8 mouse cellular contexts compared by ENCODE assay signal in the genomic region with DNA sequence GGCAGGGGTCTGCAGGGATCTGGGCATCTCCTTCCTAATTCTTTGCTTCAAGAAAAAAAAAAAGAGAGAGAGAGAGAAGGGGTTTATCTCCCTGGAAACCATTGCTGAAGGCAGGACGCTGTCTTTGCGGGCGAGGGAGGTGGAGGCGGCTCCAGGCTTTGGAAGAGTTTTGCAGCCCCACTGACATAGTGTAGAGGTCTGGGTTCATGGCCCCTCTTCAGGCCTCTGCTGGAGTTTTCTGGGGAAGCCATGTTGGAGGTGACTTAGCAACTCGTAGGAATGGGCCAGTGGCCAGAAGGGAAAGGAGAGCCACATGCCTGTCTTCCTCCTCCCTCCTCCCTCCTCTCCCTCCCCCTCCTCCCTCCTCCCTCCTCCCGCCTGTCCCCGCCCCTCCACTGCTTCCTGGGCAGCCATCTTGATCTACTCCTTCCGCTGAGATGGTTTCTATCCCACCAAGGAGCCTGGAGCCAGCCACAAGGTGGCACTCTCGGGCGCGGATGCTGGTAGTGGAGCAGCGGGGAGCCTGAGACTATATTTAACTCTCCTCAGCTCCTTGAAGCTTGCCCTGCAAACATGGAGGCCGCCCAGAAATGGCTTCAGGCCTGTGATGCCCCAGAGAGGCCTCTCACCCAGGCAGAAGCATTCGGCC. TPM values are rescaled to one million over a fixed set of nuclear protein-coding genes. Genes with fewer than 3 reads are reported as not detected.
DNase-seq lines count a peak whose midpoint lies in the region; ATAC-seq and TF ChIP-seq lines count a peak whose summit lies in the region.

No protein-coding gene starts in this region.

- peak; percentile 65 for ATAC-seq in erythroid progenitor cell, adult 5-6 weeks (replicated peaks; ENCODE audit: low FRiP score, poor library complexity, severe bottlenecking)
- ATAC-seq in heart, embryonic 13.5 days (ENCODE audit: extremely low read depth, insufficient number of reproducible peaks, low FRiP score, low TSS enrichment), result peak; percentile 53; the same call in 1 of the 2 replicates
- peak; percentile 87 for ATAC-seq in kidney, postnatal 0 days (replicated peaks; ENCODE audit: low FRiP score, low read depth)
- ATAC-seq in stomach, embryonic 14.5 days (ENCODE audit: insufficient number of reproducible peaks, insufficient read depth, low FRiP score, low read depth), result peak; percentile 85

- TF ChIP-seq CTCF in brain, embryonic 14.5 days (IDR thresholded peaks at IDR 0.05; ENCODE audit: borderline replicate concordance, extremely low read depth, insufficient read depth, insufficient read length), result peak; percentile 77
- TF ChIP-seq CTCF in kidney, postnatal 0 days (IDR thresholded peaks at IDR 0.05; ENCODE audit: low read depth), result peak; percentile 88
- peak; percentile 72 for TF ChIP-seq CTCF in liver, adult 2 months (IDR thresholded peaks at IDR 0.05; ENCODE audit: low read depth, low read length)

- no peak overlapping the region for H3K9ac ChIP-seq in heart, embryonic 13.5 days
- no peak overlapping the region for H3K9ac ChIP-seq in kidney, postnatal 0 days (ENCODE audit: low read depth, low read length)
- H3K9ac ChIP-seq in liver, adult 2 months (ENCODE audit: low read depth, low read length), result no peak overlapping the region
- H3K9ac ChIP-seq in stomach, embryonic 14.5 days (replicated peaks; ENCODE audit: low read depth, low read length), result no peak overlapping the region

- no peak for TF ChIP-seq POLR2A in brain, embryonic 14.5 days (IDR thresholded peaks at IDR 0.05; ENCODE audit: borderline replicate concordance, extremely low read depth, insufficient read depth, insufficient read length, poor library complexity, severe bottlenecking)
- TF ChIP-seq POLR2A in liver, adult 2 months (IDR thresholded peaks at IDR 0.05; ENCODE audit: extremely low read depth, insufficient read depth, low read length), result no peak

- no peaks in the 10 kb centered on the region for H3K79me2 ChIP-seq in liver, adult 2 months (ENCODE audit: control insufficient read depth, insufficient read depth, low read length)

- WGBS in heart, embryonic 13.5 days, result 26% methylated on average over 14 of the region's 14 CpGs
- 30% methylated on average over 13 of the region's 14 CpGs for WGBS in kidney, postnatal 0 days
- WGBS in liver, adult 2 months, result 70% methylated on average over 12 of the region's 14 CpGs
- 21% methylated on average over 12 of the region's 14 CpGs for WGBS in stomach, embryonic 14.5 days

- no peak overlapping the region for H3K4me2 ChIP-seq in heart, embryonic 13.5 days
- H3K4me2 ChIP-seq in kidney, postnatal 0 days (ENCODE audit: low read length), result no peak overlapping the region
- no peak overlapping the region for H3K4me2 ChIP-seq in stomach, embryonic 14.5 days (replicated peaks; ENCODE audit: low read depth, low read length)

- H3K9me3 ChIP-seq in heart, embryonic 13.5 days, result no peaks in the 10 kb centered on the region
- H3K9me3 ChIP-seq in kidney, postnatal 0 days (replicated peaks; ENCODE audit: low read length), result no peaks in the 10 kb centered on the region
- no peaks in the 10 kb centered on the region for H3K9me3 ChIP-seq in stomach, embryonic 14.5 days (ENCODE audit: control insufficient read depth, low read depth, low read length)

- no peaks in the 10 kb centered on the region for H3K36me3 ChIP-seq in heart, embryonic 13.5 days
- no peaks in the 10 kb centered on the region for H3K36me3 ChIP-seq in kidney, postnatal 0 days (ENCODE audit: insufficient read depth, low read length)
- no peaks in the 10 kb centered on the region for H3K36me3 ChIP-seq in liver, adult 2 months (ENCODE audit: control insufficient read depth, insufficient read depth, low read length)
- H3K36me3 ChIP-seq in stomach, embryonic 14.5 days (ENCODE audit: control insufficient read depth, insufficient read depth, low read length), result no peaks in the 10 kb centered on the region

- peak overlapping the region; percentile 43 for H3K27ac ChIP-seq in heart, embryonic 13.5 days (replicated peaks)
- H3K27ac ChIP-seq in kidney, postnatal 0 days, result peak overlapping the region; percentile 50
- H3K27ac ChIP-seq in liver, adult 2 months (replicated peaks; ENCODE audit: insufficient read depth, low read depth, low read length), result 0 out of 2 replicates have a peak overlapping the region, but pooled peaks have one; percentile 3
- H3K27ac ChIP-seq in stomach, embryonic 14.5 days (ENCODE audit: low read length), result no peak overlapping the region; the same call in 1 of the 2 replicates

- H3K4me1 ChIP-seq in heart, embryonic 13.5 days, result peaks cover 51% of the 10 kb centered on the region
- H3K4me1 ChIP-seq in kidney, postnatal 0 days (replicated peaks; ENCODE audit: insufficient read depth, low read length), result no peaks in the 10 kb centered on the region; the same call in 1 of the 2 replicates
- H3K4me1 ChIP-seq in liver, adult 2 months (ENCODE audit: control insufficient read depth, insufficient read depth, low read length), result peaks cover 2% of the 10 kb centered on the region; the same call in 1 of the 2 replicates
- peaks cover 4% of the 10 kb centered on the region; the same call in 1 of the 2 replicates for H3K4me1 ChIP-seq in stomach, embryonic 14.5 days (ENCODE audit: control insufficient read depth, insufficient read depth, low read length)

- H3K27me3 ChIP-seq in heart, embryonic 13.5 days (replicated peaks), result no peaks in the 10 kb centered on the region
- H3K27me3 ChIP-seq in kidney, postnatal 0 days (ENCODE audit: insufficient read depth, low read length), result no peaks in the 10 kb centered on the region
- H3K27me3 ChIP-seq in liver, adult 2 months (ENCODE audit: control insufficient read depth, insufficient read depth, low read length), result no peaks in the 10 kb centered on the region
- no peaks in the 10 kb centered on the region for H3K27me3 ChIP-seq in stomach, embryonic 14.5 days (ENCODE audit: control insufficient read depth, insufficient read depth, low read length)

- no peak overlapping the region for H3K4me3 ChIP-seq in heart, embryonic 13.5 days
- no peak overlapping the region for H3K4me3 ChIP-seq in kidney, postnatal 0 days (replicated peaks; ENCODE audit: low read depth, low read length)
- H3K4me3 ChIP-seq in liver, adult 2 months (ENCODE audit: insufficient read depth, low read depth, low read length), result no peak overlapping the region
- H3K4me3 ChIP-seq in stomach, embryonic 14.5 days (ENCODE audit: low read depth, low read length), result no peak overlapping the region

- DNase-seq in B cell, adult 2 months, result peak; percentile 65 to 68
- DNase-seq in brain, embryonic 14.5 days (ENCODE audit: low read depth), result peak; percentile 94
- DNase-seq in kidney, postnatal 0 days (ENCODE audit: low spot score), result peak; percentile 97
- DNase-seq in liver, adult 2 months (ENCODE audit: extremely low read depth, low read depth, low spot score), result peak; percentile 13
- peak; percentile 45 to 70 for DNase-seq in natural killer cell, adult 2 months (ENCODE audit: low spot score in 2 of 2)

RNA-seq across cellular contexts. Expression of gene Pard6b, which starts 47.5 kb away (rescaled TPM):
- 8.0 and 10.3 TPM in 2 replicates for polyA plus RNA-seq in brain, embryonic 14.5 days (2012; rRNA removed)
- total RNA-seq in erythroid progenitor cell, adult 5-6 weeks (2015; ENCODE audit: low replicate concordance), result not detected in 2 replicates
- total RNA-seq in erythroid progenitor cell, adult 5-6 weeks (2017; ENCODE audit: low replicate concordance), result 0.13 TPM in 1 of 2 replicates, not detected in the other
- polyA plus RNA-seq in heart, embryonic 13.5 days (2015; fragmentation: Nextera tagmentation; extraction: Ambion mirVana), result 7.3 and 7.8 TPM in 2 replicates
- polyA plus RNA-seq in kidney, postnatal 0 days (2015; fragmentation: Nextera tagmentation; extraction: Ambion mirVana), result 28.6 and 29.6 TPM in 2 replicates
- 1.7 and 3.4 TPM in 2 replicates for total RNA-seq in liver, adult 2 months (2014; rRNA removed)
- 5.3 and 5.9 TPM in 2 replicates for polyA plus RNA-seq in liver, adult 2 months (2012; rRNA removed)
- 12.3 and 13.2 TPM in 2 replicates for polyA plus RNA-seq in stomach, embryonic 14.5 days (2014; fragmentation: Nextera tagmentation; extraction: Ambion mirVana)

Comparison
In these comparisons a context has a peak if more than half of its experiments do, and no peak if none do; other contexts are left out.
1. DNase-seq: peak in every context shown above with its lines; median percentile 97 in kidney, postnatal 0 days; 94 in brain, embryonic 14.5 days; 66 in B cell, adult 2 months; 58 in natural killer cell, adult 2 months; 13 in liver, adult 2 months.